Mouse (Mus musculus) frontal cortex, postnatal 10 days (tissue): ENCODE data around the gene Tspan11.

Source experiments
- DNase-seq, 2 experiments: peaks; one replicate each; pipeline ENCODE4 v3.0.0; 2022; ENCODE audit warnings: low spot score in 2 of 2, mixed read lengths in 1 of 2

The Tspan11 gene

GRCm38 (mm10) chr6:127877026-127877425 lies 10.4 kb upstream of the Tspan11 start:
- DNase-seq, result no peak

GRCm38 (mm10) chr6:127879472-127879871 lies 7.9 kb upstream of the Tspan11 start:
- no peak for DNase-seq

GRCm38 (mm10) chr6:127886916-127887315 lies 473 bp upstream of the Tspan11 start:
- DNase-seq, result no peak

- DNase-seq, result no peak
These were observed 1.2 kb downstream of the Tspan11 start for GRCm38 (mm10) chr6:127888581-127888980.

GRCm38 (mm10) chr6:127893611-127894010 lies 6.2 kb downstream of the Tspan11 start:
- DNase-seq, result no peak

- DNase-seq, result no peak
These were observed 7.6 kb downstream of the Tspan11 start for GRCm38 (mm10) chr6:127894999-127895398.

GRCm38 (mm10) chr6:127896425-127896824 lies 9.0 kb downstream of the Tspan11 start:
- no peak for DNase-seq

- DNase-seq, result no peak
These were observed 10.0 kb downstream of the Tspan11 start for GRCm38 (mm10) chr6:127897342-127897741.

- DNase-seq, result no peak
These were observed 12.7 kb downstream of the Tspan11 start for GRCm38 (mm10) chr6:127900062-127900461.

- no peak for DNase-seq
These were observed 13.9 kb downstream of the Tspan11 start for GRCm38 (mm10) chr6:127901261-127901660.

- no peak for DNase-seq
These were observed 14.3 kb downstream of the Tspan11 start for GRCm38 (mm10) chr6:127901669-127902068.

- DNase-seq, result no peak
These were observed 15.2 kb downstream of the Tspan11 start for GRCm38 (mm10) chr6:127902559-127902958.

- no peak for DNase-seq
These were observed 23.2 kb downstream of the Tspan11 start for GRCm38 (mm10) chr6:127910638-127911037.

- no peak for DNase-seq
These were observed 24.3 kb downstream of the Tspan11 start for GRCm38 (mm10) chr6:127911687-127912086.

- DNase-seq, result no peak
These were observed 25.5 kb downstream of the Tspan11 start for GRCm38 (mm10) chr6:127912938-127913337.

GRCm38 (mm10) chr6:127916993-127917392 lies 29.6 kb downstream of the Tspan11 start:
- no peak for DNase-seq

- DNase-seq, result no peak
These were observed 30.3 kb downstream of the Tspan11 start for GRCm38 (mm10) chr6:127917712-127918111.

GRCm38 (mm10) chr6:127919491-127919890 lies 32.1 kb downstream of the Tspan11 start:
- no peak for DNase-seq

GRCm38 (mm10) chr6:127920652-127921051 lies 33.3 kb downstream of the Tspan11 start:
- peak; percentile 36 to 72 for DNase-seq

GRCm38 (mm10) chr6:127921996-127922395 lies 34.6 kb downstream of the Tspan11 start:
- no peak for DNase-seq

- DNase-seq, result no peak
These were observed 35.9 kb downstream of the Tspan11 start for GRCm38 (mm10) chr6:127923296-127923695.

GRCm38 (mm10) chr6:127924750-127925149 lies 37.4 kb downstream of the Tspan11 start:
- no peak for DNase-seq

- DNase-seq, result peak; percentile 54 to 62
These were observed 38.5 kb downstream of the Tspan11 start for GRCm38 (mm10) chr6:127925915-127926314.

- DNase-seq, result no peak
These were observed 41.3 kb downstream of the Tspan11 start for GRCm38 (mm10) chr6:127928682-127929081.
